Mouse (Mus musculus): ENCODE data around the gene Syt1.

The Syt1 gene

GRCm38 (mm10) chr10:108545715-108546114 is 465.1 kb downstream of the Syt1 start:
- POLR2A ChIA-PET = no interaction called here
- CTCF ChIA-PET = no interaction called here

DNA sequence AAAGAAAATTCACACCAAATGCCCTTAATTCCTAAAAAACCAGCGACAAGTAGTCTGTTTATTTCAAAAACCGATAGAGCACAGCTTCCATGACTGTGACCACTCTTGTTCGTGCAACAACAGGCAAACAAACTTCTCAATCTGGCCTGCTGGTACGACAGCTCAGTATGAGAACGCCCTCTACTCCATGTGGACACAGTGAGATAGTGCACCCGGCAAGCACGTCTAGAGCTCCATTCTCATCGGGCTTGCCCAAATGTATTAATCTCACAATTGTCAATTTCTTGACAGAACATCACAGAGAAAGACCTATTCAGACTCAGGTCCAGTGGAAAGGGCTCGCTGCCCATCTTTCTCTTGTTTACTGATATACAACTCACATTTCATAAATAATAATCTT is 469.2 kb downstream of the Syt1 start:
- CTCF ChIA-PET = interaction anchor here in 2 of 4 experiments (0.5 kb wide), 2 partner anchors 243 to 1353 kb away, joined by 3 to 6 read pairs; no protein-coding TSS in a partner anchor
- POLR2A ChIA-PET = interaction anchor here in 1 of 4 experiments (0.6 kb wide), 1 partner anchor 129 kb away, joined by 4 read pairs; no protein-coding TSS in a partner anchor

DNA sequence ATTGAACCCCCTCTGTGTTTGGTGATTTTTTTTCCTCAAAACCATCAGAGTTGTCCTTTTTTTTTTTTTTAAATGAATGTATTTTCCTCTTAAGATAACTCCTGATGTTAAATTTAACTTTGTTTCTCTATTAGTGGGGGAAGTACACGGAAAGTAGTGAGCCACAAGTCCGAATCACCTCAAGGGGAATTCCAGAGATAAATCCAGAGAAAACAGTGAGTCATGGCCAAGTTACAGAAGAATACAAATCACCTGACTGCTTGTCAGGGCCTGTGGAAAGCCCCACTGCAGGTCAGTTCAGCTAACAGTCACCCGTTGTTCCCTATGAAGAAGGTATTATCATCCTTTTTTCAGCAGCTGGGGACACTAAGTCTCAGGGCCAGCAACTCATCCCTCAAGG is 472.2 kb downstream of the Syt1 start:
- ChIA-PET CTCF (interaction anchor here in 1 of 4 experiments (0.7 kb wide), 1 partner anchor 78 kb away, joined by 4 read pairs; no protein-coding TSS in a partner anchor), POLR2A (no interaction called here)

GRCm38 (mm10) chr10:108537641-108538040 is 473.1 kb downstream of the Syt1 start:
- ChIA-PET CTCF (no interaction called here), POLR2A (interaction anchor here in 2 of 4 experiments (0.5 to 0.6 kb wide), 3 partner anchors 91 to 1159 kb away, joined by 3 to 4 read pairs (median 4); no protein-coding TSS in a partner anchor)

GRCm38 (mm10) chr10:108535922-108536321 is 474.9 kb downstream of the Syt1 start:
- ChIA-PET POLR2A (interaction anchor here in 1 of 4 experiments (0.9 kb wide), 1 partner anchor 100 kb away, joined by 3 read pairs; no protein-coding TSS in a partner anchor), CTCF (no interaction called here)

- CTCF ChIA-PET = no interaction called here
- POLR2A ChIA-PET = interaction anchor here in 1 of 4 experiments (0.8 kb wide), 1 partner anchor 234 kb away, joined by 3 read pairs; no protein-coding TSS in a partner anchor
Observed at GRCm38 (mm10) chr10:108534112-108534511, 476.7 kb downstream of the Syt1 start.

DNA sequence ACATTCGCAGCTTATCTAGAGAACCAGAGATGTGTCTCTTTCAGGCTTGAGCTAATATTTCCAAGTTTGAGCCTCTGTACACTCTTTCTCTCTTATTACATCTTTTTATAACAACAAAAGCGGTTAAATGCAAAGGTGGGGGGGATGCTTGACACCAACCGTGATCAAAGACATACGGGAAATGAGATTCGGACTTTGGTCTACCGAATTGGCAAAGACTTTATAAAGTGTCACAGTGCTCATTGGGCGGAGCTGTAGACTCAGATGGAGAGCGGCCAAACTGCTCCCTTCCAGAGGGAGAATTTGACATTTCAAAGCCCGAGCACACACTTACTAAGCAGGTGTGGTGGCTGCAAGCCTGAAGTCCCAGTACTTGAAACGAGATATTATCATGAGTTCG is 477.9 kb downstream of the Syt1 start:
- CTCF ChIA-PET = interaction anchor here in 1 of 4 experiments (0.6 kb wide), 1 partner anchor 1351 kb away, joined by 3 read pairs; no protein-coding TSS in a partner anchor
- POLR2A ChIA-PET = no interaction called here

- CTCF ChIA-PET = no interaction called here
- POLR2A ChIA-PET = no interaction called here
Observed at GRCm38 (mm10) chr10:108532283-108532682, 478.5 kb downstream of the Syt1 start.

- ChIA-PET CTCF (interaction anchor here in 1 of 4 experiments (0.7 kb wide), 1 partner anchor 193 kb away, joined by 3 read pairs; no protein-coding TSS in a partner anchor), POLR2A (no interaction called here)
Observed at GRCm38 (mm10) chr10:108531641-108532040, 479.1 kb downstream of the Syt1 start.

- POLR2A ChIA-PET = interaction anchor here in 1 of 4 experiments (0.6 kb wide), 1 partner anchor 9 kb away, joined by 4 read pairs; no protein-coding TSS in a partner anchor
- CTCF ChIA-PET = no interaction called here
Observed at GRCm38 (mm10) chr10:108531111-108531510, 479.7 kb downstream of the Syt1 start.

GRCm38 (mm10) chr10:108528338-108528737 is 482.4 kb downstream of the Syt1 start:
- POLR2A ChIA-PET = no interaction called here
- CTCF ChIA-PET = no interaction called here

DNA sequence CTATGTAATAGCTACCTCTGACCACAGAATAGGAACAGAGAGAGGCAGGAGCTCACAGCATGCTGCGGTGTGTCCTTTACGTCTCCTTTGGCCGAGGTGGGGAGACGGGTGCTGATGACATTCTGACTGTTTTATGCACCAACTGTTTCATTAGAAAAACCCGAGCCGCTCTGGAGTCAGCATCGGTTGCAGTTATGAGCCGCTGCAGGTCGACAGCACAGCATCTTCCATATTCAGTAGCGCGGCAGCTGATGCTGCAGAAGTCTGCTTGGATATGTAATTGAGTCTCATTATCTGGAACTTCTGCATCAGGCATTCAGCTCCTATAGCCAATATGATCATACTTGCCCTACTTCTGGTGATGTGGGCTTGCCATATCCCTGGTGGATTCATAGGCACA is 485.3 kb downstream of the Syt1 start:
- ChIA-PET POLR2A (no interaction called here), CTCF (no interaction called here)

DNA sequence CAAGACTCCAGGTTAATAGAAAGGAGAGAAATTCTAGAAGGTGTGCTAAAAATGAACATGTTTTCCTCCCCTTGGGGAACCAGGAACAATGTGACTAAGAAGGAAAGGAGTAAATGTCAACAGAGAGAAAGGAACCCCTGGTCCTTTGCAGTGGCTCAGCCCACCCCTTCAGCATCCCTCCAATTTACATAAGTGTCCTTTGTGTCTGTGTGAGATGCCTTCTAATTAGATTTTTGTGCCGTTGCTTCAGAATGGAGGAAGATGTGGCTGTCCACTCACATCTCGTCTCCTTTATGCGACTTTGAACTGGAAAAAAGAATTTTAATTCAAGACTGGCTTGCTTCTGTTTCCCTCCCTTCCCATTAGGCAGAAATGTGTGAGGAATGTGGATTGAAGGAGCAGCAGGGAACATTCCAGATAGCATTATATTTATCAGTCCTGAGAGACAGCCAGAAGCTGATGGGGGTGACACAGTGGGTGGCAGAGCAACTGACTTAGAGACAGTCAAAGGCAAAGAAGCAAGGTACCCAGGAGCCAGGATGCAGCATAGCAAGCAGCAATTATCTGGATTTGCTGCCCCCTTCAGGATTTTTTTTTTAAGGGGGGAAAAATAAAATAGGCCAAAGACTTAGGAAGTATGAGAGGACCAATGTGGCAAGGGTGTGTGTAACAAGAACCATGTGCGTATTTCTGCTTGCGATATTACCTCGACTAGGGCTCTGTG is 486.3 kb downstream of the Syt1 start:
- ChIA-PET POLR2A (no interaction called here), CTCF (no interaction called here)

DNA sequence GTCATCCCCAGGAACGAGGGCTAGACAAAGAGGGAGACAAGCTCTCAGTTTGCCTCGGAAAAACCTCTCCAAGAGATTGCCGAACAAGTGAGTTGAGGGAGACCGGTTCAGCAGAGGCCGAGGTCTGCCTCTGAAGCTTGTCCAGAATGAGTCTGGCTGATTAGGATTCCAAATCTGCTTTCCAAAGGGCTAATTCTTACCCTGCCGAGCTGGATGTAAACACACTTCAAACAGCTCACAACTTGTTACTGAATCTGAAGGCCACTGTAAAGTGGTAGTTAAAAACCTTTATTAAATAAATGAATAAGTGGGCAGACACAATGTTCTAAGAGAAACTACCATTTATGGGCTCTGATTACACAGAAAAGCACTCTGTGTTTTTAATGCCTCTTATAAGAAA is 491.6 kb downstream of the Syt1 start:
- ChIA-PET POLR2A (interaction anchor here in 2 of 4 experiments (0.7 to 1.1 kb wide), 2 partner anchors 83 to 232 kb away, joined by 3 read pairs; no protein-coding TSS in a partner anchor), CTCF (no interaction called here)

- POLR2A ChIA-PET = no interaction called here
Observed at GRCm38 (mm10) chr10:108517076-108517475, 493.7 kb downstream of the Syt1 start.

DNA sequence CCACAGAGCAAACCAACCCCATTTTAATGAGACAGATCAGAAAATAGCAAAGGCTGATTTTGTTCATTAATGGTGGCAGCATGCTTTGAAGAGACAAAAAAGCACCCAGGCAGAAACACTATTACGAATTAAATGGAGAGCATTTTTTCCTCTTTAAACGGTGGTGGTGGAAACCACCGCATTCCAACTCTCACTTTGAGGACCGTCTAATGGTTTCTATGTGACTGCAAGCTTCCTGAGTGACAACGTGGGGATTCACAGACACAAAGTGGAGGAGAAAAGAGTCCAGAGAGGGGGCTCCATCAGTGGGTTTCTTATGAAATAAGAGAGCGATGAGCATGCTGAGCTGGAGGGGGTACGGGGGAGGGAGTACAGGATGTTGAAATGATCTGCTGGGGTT is 496.1 kb downstream of the Syt1 start:
- ChIA-PET POLR2A (interaction anchor here in 1 of 4 experiments (0.6 kb wide), 1 partner anchor 10 kb away, joined by 3 read pairs; no protein-coding TSS in a partner anchor), CTCF (no interaction called here)

More at GRCm38 (mm10) chr10:108517076-108517475, 493.7 kb downstream of the Syt1 start:
- CTCF ChIA-PET = no interaction called here

- POLR2A ChIA-PET = interaction anchor here in 1 of 4 experiments (0.7 kb wide), 1 partner anchor 211 kb away, joined by 3 read pairs; no protein-coding TSS in a partner anchor
- CTCF ChIA-PET = interaction anchor here in 1 of 4 experiments (0.6 kb wide), 1 partner anchor 202 kb away, joined by 4 read pairs; no protein-coding TSS in a partner anchor
Observed at GRCm38 (mm10) chr10:108509579-108509978, 501.2 kb downstream of the Syt1 start.

DNA sequence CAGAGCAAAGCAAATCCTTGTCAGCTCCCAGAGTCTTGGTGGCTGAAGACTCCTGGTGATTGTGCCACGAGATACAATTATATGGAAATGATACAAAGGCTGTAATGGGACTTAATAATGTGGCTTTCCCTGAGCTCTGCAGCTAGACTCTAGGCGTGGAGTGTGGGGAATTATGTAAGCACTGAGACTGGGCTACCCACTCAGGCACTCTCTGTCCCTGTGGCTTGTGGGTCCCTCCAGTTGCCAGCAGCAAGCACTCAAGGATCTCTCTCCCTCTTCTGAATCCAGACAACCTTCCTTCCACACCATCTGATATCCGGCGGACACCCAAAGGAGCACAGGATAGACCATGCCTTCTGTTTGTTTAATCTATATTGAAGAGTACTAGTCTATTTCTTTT is 503.9 kb downstream of the Syt1 start:
- CTCF ChIA-PET = no interaction called here
- POLR2A ChIA-PET = interaction anchor here in 1 of 4 experiments (0.7 kb wide), 1 partner anchor 642 kb away, joined by 3 read pairs; no protein-coding TSS in a partner anchor

DNA sequence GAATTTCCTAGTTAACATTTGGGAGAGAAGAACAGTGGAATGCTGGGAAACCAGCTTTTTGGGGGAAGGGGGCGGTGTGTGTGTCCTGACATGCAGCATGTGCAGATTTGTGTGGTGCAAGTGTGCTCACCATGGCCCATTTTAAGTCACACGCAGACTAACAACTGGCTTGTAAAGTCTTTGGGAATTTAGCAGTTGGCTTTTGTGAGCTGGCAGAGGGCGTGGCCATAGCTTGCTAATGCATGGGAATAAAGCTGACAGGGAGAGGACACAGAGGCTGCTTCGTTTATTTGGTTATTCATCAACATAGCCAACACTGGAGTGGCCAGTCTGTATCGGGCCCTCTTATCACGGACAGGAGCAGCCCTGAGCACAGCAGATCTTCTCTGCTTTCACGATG is 505.9 kb downstream of the Syt1 start:
- POLR2A ChIA-PET = interaction anchor here in 2 of 4 experiments (0.5 to 1.3 kb wide), 4 partner anchors 10 to 649 kb away, joined by 3 read pairs; no protein-coding TSS in a partner anchor
- CTCF ChIA-PET = interaction anchor here in 1 of 4 experiments (0.6 kb wide), 1 partner anchor 200 kb away, joined by 4 read pairs; no protein-coding TSS in a partner anchor

Measured in embryonic stem cell, embryonic (primary cell).